Mouse (Mus musculus) testis, postnatal 14 days (tissue): ENCODE data around the gene Vmn1r166.
"Not testable (repeated sequence)": the region's sequence is repeated elsewhere in the genome, so short reads cannot be mapped to it uniquely, and the experiment has no call there.

ENCODE experiments used
- DNase-seq: peaks from one replicate; pipeline ENCODE4 v3.0.0; 2021; ENCODE audit warnings: low spot score

Vmn1r166 gene

DNA sequence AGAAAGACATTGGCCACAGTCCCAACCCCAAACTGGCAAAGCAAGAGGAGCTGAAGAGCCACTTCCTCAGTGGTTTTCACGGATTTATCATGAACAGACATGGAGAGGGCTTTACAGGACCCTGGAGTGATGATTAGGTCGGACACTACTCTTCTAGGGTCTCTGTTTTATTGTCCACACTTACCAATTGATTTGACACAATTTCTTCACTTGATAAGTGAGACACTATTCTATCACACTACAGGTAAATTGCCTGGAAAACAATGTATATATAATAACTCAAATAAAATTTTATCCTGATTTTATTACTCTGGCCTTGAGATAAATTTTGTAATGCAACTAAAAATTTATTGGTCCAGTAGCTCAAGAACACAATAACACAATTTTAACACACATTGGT, at the start of gene Vmn1r166:
Vmn1r166 (minus strand) TSS at position 101 of the 400 bp plus-strand sequence.
- DNase-seq, result not testable (repeated sequence)

DNA sequence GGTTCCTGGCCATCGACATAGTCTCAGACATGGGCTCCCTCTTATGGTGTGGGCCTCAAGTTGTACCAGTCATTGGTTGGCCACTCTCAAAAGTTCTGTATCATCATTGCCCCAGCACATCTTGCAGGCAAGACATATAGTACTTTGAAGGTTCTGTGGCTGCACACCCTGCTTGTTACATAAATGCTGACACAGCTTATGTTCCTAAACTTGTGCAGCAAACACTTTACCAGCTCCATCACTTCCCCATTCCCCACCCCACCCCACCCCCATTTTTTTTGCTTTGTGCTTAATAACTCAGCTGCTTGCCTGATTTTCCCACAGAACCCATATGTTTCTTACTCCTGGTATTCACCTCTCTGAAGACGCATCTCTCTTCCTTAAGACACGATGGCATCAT, 49.4 kb upstream of the Vmn1r166 start, which contains the start of gene Nlrp4e:
Nlrp4e (plus strand) TSS at position 301 of the 400 bp plus-strand sequence.
- DNase-seq, result not testable (repeated sequence)

DNA sequence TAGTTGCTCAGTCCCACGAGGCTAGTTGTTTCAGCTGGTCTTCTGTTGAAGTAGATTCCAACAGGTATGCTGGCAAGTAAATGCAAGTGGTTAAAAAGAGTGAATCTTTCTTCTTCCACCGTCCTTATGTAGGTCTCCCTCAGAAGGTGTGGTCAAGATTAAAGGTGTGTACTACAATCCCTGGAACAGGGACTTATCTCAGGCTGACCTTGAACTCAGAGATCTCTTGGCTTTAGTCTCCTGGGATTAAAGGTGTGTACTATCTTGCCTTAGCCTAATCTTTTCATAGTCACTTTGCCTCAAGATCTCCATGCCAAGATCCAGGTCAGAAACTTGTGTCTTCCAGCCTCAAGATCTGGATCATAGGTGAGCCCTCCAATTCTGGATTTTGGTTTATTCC, 27.3 kb upstream of the Vmn1r166 start, which contains the start of gene Gm6902:
Gm6902 (minus strand) TSS at position 101 of the 400 bp plus-strand sequence.
- DNase-seq, result not testable (repeated sequence)

DNA sequence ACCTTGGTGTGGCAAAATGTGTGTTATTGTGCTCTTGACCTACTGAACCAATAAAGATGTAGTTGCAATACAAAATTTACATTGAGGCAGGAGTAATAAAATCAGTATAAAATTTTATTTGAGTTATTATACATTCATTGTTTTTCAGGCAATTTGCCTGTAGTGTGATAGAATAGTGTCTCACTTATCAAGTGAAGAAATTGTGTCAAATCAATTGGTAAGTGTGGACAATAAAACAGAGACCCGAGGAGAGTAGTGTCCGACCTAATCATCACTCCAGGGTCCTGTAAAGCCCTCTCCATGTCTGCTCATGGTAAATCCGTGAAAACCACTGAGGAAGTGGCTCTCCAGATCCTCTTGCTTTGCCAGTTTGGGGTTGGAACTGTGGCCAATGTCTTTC, 34.5 kb downstream of the Vmn1r166 start, which contains the start of gene Vmn1r165:
Vmn1r165 (plus strand) TSS at position 301 of the 400 bp plus-strand sequence.
- not testable (repeated sequence) for DNase-seq
